Mouse (Mus musculus) left cerebral cortex, postnatal 14 days (tissue): ENCODE results near the gene Gm10945. TPM values are rescaled to one million over a fixed set of nuclear protein-coding genes. Genes with fewer than 3 reads are reported as not detected.

Experiments used
- DNase-seq, 2 experiments: peaks; one replicate each; pipeline ENCODE4 v3.0.0; 2021 to 2022; ENCODE audit warnings: low spot score in 2 of 2, mixed read lengths in 1 of 2
- intact Hi-C: fragments of 180-260 bp; cut with DNase I; formaldehyde crosslinking; loops from one replicate; pipeline ENCODE4 v1.15.1; 2025
- long read RNA-seq, 2 experiments: library from polyadenylated mRNA; stranded (forward); transcript quantifications; one replicate each; pipeline ENCODE4 v2.0.0; 2021
- total RNA-seq, 2 experiments: library from RNA; stranded (reverse); gene quantifications; 2 replicates each; pipeline ENCODE4 v1.2.3; 2021

Gm10945 gene
- not detected for total RNA-seq
- long read RNA-seq, experiment 1 = 0 reads
- long read RNA-seq, experiment 2 = 0 reads

DNA sequence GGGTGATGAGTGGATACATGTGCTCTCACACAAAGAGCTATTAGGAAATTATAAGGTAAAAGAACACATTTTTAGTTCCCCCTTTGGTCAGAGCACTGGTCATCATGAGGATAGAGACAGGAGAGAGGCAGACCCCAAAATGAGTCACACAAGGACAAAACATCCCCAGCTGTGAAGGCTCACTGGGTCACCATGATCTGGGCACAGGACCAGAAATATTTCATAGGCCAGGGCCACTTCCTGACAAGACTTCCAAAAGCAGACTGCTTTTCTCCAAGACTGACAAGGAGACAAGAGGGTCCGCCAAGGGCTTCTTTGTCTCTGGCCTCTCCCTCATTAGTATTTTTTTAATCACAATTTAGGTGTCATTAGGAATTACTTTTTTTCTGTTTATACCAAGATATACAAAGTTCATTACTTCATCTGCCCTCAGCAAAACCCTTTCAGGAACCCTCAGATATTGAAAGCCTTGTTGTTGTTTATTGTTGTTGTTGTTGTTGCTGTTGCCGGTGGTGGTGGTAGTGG lies at the start of gene Gm10945:
TSS of gene Gm10945 (minus strand) at position 475 of the 525 bp plus-strand sequence.
- intact Hi-C loops = no loop called here
- DNase-seq = no peak

- intact Hi-C loops = no loop called here
- no peak for DNase-seq
Measured at GRCm38 (mm10) chr10:6790226-6790625, 28.7 kb upstream of the Gm10945 start.

DNA sequence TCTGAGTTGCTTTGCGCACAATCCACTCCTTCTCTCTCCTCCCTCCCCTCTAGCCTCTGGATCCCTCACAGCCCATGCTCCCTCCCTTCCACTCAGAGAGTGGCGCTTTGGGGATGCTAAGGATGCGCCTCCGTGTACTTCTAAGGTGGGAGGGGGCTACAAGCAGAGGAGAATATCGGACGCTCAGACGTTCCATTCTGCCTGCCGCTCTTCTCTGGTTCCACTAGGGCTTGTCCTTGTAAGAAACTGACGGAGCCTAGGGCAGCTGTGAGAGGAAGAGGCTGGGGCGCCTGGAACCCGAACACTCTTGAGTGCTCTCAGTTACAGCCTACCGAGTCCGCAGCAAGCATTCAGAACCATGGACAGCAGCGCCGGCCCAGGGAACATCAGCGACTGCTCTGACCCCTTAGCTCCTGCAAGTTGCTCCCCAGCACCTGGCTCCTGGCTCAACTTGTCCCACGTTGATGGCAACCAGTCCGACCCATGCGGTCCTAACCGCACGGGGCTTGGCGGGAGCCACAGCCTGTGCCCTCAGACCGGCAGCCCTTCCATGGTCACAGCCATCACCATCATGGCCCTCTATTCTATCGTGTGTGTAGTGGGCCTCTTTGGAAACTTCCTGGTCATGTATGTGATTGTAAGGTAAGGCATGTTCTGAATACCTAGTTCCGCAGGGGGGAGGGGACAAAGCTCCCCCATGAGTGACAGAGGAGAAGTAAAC lies 27.1 kb upstream of the Gm10945 start:
- intact Hi-C loops = loop anchor here (5.0 kb wide), 1 partner anchor 751 kb away; no protein-coding TSS in a partner anchor
- peak; percentile 5 to 18 for DNase-seq

- intact Hi-C loops = no loop called here
Measured at GRCm38 (mm10) chr10:6758206-6758605, 3.4 kb downstream of the Gm10945 start, which contains the start of gene Oprm1. Gene Oprm1 (plus strand): TSS chr10:6758506.

GRCm38 (mm10) chr10:6753375-6753774 lies 8.2 kb downstream of the Gm10945 start:
- no peak for DNase-seq
- intact Hi-C loops = no loop called here

More at GRCm38 (mm10) chr10:6758206-6758605, 3.4 kb downstream of the Gm10945 start, which contains the start of gene Oprm1:
- no peak for DNase-seq

GRCm38 (mm10) chr10:6728469-6728868 lies 33.1 kb downstream of the Gm10945 start:
- no peak for DNase-seq
- intact Hi-C loops = no loop called here

DNA sequence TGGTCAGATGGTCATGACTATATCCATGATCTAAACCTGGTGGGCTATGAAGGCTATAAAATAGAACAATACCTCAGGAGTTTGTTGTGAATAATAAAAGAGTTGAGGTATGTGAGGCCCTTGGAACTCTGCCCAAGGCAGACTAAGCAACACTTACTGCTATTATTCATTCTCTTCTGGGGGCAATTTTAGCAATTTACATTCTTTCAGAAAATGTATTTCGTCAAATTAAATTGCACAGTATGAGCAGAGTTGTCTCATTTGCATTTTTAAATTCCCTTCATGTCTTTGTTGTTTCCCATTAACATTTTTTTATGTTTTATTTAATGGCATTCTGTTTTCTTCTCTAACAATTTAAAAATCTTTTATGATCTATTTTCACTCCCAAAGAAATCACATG lies 37.8 kb downstream of the Gm10945 start:
- no peak for DNase-seq
- intact Hi-C loops = no loop called here

DNA sequence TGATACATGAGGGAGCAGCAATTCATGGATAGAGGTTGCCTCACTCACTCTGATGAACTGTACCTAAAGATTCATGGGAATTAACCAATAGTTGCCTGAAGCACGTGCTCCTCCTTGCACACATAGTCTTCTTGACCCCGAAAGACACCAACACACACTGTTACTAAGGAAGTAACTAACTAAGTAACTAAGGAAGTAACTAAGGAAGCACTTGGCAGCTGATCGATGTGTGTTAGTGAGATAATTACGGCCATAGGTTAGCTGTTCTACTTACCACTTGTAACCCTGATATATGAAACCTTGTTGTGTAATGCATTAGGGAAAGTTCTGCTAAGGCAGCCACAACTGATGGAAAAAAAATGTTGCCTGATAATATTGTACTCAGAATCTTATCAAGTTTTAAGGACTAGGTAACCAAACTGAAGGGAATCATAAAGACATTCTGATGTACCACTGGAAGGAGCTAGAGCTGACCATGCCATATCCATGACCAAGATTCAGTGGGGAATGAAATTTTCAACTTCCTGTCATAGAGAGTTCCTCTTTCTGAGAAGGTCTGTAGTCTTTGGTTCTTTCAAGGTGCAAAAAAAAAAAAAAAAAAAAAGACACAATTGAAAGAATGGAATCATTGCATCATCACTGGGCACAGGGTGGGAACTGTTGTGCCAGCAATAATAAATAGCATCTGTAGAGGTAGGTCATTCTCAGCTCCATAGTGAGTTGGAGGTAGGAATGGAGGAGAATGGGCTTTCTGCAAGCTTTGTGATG lies 44.2 kb downstream of the Gm10945 start:
- intact Hi-C loops = no loop called here
- DNase-seq = no peak

- intact Hi-C loops = no loop called here
- DNase-seq = no peak
Measured at GRCm38 (mm10) chr10:6705226-6705885, 56.2 kb downstream of the Gm10945 start.

DNA sequence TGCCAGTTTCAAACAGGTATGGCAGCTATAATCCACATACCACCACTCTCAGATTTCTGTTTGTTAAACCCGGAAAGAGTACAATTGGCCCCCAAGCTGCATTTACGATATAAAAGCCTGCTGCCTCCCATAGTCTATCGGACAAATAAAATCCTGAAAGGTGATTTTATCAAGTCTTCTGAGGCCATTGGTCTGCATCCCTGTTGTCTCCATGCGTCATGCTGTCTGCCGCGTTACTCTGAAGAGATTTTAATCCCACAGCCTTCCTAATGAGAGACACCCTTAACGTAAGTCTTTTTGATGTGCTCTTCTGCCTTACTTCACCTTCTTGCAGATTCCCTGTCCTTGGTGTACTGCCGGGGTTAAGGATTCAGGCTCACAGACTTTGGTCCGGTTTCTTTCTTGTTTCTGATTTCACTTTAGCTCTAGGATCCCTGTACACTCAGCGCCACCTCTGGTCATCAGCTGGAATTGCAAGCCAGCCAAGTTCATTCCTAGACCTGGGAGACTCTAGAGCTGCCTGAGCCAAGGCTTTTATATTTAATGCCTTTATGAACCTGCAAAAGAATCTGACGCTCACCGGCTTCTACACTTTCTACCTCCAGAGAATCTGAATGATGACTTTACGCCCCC lies 67.2 kb downstream of the Gm10945 start:
- peak; percentile 64 to 71 for DNase-seq
- intact Hi-C loops = loop anchor here (5.0 to 10.0 kb wide), 2 partner anchors 657 to 850 kb away; no protein-coding TSS in a partner anchor

Other genes starting within 250 kb of the Gm10945 start
- gene Oprm1, start 3.3 kb downstream of the Gm10945 start, total RNA-seq = 1 to 10 TPM; 7.6 to 8.1 TPM